Mouse (Mus musculus): ENCODE data around the gene Stt3b. TPM values are rescaled to one million over a fixed set of nuclear protein-coding genes. Genes with fewer than 3 reads are reported as not detected.

Stt3b gene
- polyA plus RNA-seq, 1 experiment from 2014 or later: 94.4 TPM

GRCm38 (mm10) chr9:115326533-115326890, 16.3 kb upstream of the Stt3b start:
- WGBS: 89% methylated on average over 4 of the region's 4 CpGs
- Histone ChIP-seq H3K4me1 (ENCODE audit: control insufficient read depth in 2 of 2, insufficient read depth in 2 of 2, low read length in 2 of 2) (0 out of 4 replicates have a peak, but pooled peaks cover 0 to 3% of the 10 kb centered on the region in 2 experiments), H3K9me3 (ENCODE audit: control insufficient read depth, low read length) (no peaks in the 10 kb centered on the region), H3K4me2 (ENCODE audit: low read length) (no peak overlapping the region), H3K27me3 (ENCODE audit: control insufficient read depth, insufficient read depth, low read length) (no peaks in the 10 kb centered on the region), H3K27ac (replicated peaks in 1 of 2; ENCODE audit: control insufficient read depth in 1 of 2, insufficient read depth in 1 of 2, low read depth in 2 of 2, low read length in 2 of 2) (no peak overlapping the region), H3K9ac (ENCODE audit: low read length) (no peak overlapping the region), H3K36me3 (ENCODE audit: control insufficient read depth, insufficient read depth, low read length) (no peaks in the 10 kb centered on the region), H3K4me3 (ENCODE audit: control insufficient read depth in 1 of 2, insufficient read depth in 1 of 2, low read depth in 1 of 2, low read length in 2 of 2) (no peak overlapping the region)
- ATAC-seq (ENCODE audit: insufficient number of reproducible peaks, insufficient read depth, low FRiP score, low read depth): no peak

GRCm38 (mm10) chr9:115325831-115326532, 15.8 kb upstream of the Stt3b start:
- 78% methylated on average over 13 of the region's 13 CpGs for WGBS
- Histone ChIP-seq H3K27me3 (ENCODE audit: control insufficient read depth, insufficient read depth, low read length) (no peaks in the 10 kb centered on the region), H3K36me3 (ENCODE audit: control insufficient read depth, insufficient read depth, low read length) (no peaks in the 10 kb centered on the region), H3K4me2 (ENCODE audit: low read length) (no peak overlapping the region), H3K9ac (ENCODE audit: low read length) (no peak overlapping the region), H3K27ac (replicated peaks in 1 of 2; ENCODE audit: control insufficient read depth in 1 of 2, insufficient read depth in 1 of 2, low read depth in 2 of 2, low read length in 2 of 2) (no peak overlapping the region), H3K4me3 (ENCODE audit: control insufficient read depth in 1 of 2, insufficient read depth in 1 of 2, low read depth in 1 of 2, low read length in 2 of 2) (no peak overlapping the region), H3K9me3 (ENCODE audit: control insufficient read depth, low read length) (no peaks in the 10 kb centered on the region), H3K4me1 (ENCODE audit: control insufficient read depth in 2 of 2, insufficient read depth in 2 of 2, low read length in 2 of 2) (0 out of 4 replicates have a peak, but pooled peaks cover 0 to 3% of the 10 kb centered on the region in 2 experiments)
- ATAC-seq (ENCODE audit: insufficient number of reproducible peaks, insufficient read depth, low FRiP score, low read depth): no peak

- Histone ChIP-seq H3K9me3 (ENCODE audit: control insufficient read depth, low read length) (no peaks in the 10 kb centered on the region), H3K4me1 (ENCODE audit: control insufficient read depth in 2 of 2, insufficient read depth in 2 of 2, low read length in 2 of 2) (no peaks in the 10 kb centered on the region), H3K36me3 (ENCODE audit: control insufficient read depth, insufficient read depth, low read length) (no peaks in the 10 kb centered on the region), H3K27ac (replicated peaks in 1 of 2; ENCODE audit: control insufficient read depth in 1 of 2, insufficient read depth in 1 of 2, low read depth in 2 of 2, low read length in 2 of 2) (no peak overlapping the region), H3K9ac (ENCODE audit: low read length) (no peak overlapping the region), H3K4me2 (ENCODE audit: low read length) (no peak overlapping the region), H3K4me3 (ENCODE audit: control insufficient read depth in 1 of 2, insufficient read depth in 1 of 2, low read depth in 1 of 2, low read length in 2 of 2) (no peak overlapping the region), H3K27me3 (ENCODE audit: control insufficient read depth, insufficient read depth, low read length) (no peaks in the 10 kb centered on the region)
- ATAC-seq (ENCODE audit: insufficient number of reproducible peaks, insufficient read depth, low FRiP score, low read depth): no peak
- whole genome bisulfite sequencing: 44% methylated on average over 10 of the region's 10 CpGs
Observed at GRCm38 (mm10) chr9:115323572-115323971, 13.4 kb upstream of the Stt3b start.

- 88% methylated on average over 6 of the region's 6 CpGs for WGBS
- Histone ChIP-seq H3K36me3 (ENCODE audit: control insufficient read depth, insufficient read depth, low read length) (no peaks in the 10 kb centered on the region), H3K27ac (replicated peaks in 1 of 2; ENCODE audit: control insufficient read depth in 1 of 2, insufficient read depth in 1 of 2, low read depth in 2 of 2, low read length in 2 of 2) (no peak overlapping the region), H3K9me3 (ENCODE audit: control insufficient read depth, low read length) (no peaks in the 10 kb centered on the region), H3K9ac (ENCODE audit: low read length) (no peak overlapping the region), H3K27me3 (ENCODE audit: control insufficient read depth, insufficient read depth, low read length) (no peaks in the 10 kb centered on the region), H3K4me1 (ENCODE audit: control insufficient read depth in 2 of 2, insufficient read depth in 2 of 2, low read length in 2 of 2) (no peaks in the 10 kb centered on the region), H3K4me2 (ENCODE audit: low read length) (no peak overlapping the region), H3K4me3 (ENCODE audit: control insufficient read depth in 1 of 2, insufficient read depth in 1 of 2, low read depth in 1 of 2, low read length in 2 of 2) (no peak overlapping the region)
- ATAC-seq (ENCODE audit: insufficient number of reproducible peaks, insufficient read depth, low FRiP score, low read depth): no peak
Observed at GRCm38 (mm10) chr9:115322385-115322784, 12.2 kb upstream of the Stt3b start.

- no peaks in the 10 kb centered on the region for H3K4me1 ChIP-seq (ENCODE audit: control insufficient read depth in 2 of 2, insufficient read depth in 2 of 2, low read length in 2 of 2)
- H3K9me3 ChIP-seq (ENCODE audit: control insufficient read depth, low read length): no peaks in the 10 kb centered on the region
- H3K4me3 ChIP-seq (ENCODE audit: control insufficient read depth in 1 of 2, insufficient read depth in 1 of 2, low read depth in 1 of 2, low read length in 2 of 2): no peak overlapping the region
- H3K27me3 ChIP-seq (ENCODE audit: control insufficient read depth, insufficient read depth, low read length): no peaks in the 10 kb centered on the region
- no peak overlapping the region for H3K27ac ChIP-seq (replicated peaks in 1 of 2; ENCODE audit: control insufficient read depth in 1 of 2, insufficient read depth in 1 of 2, low read depth in 2 of 2, low read length in 2 of 2)
- H3K36me3 ChIP-seq (ENCODE audit: control insufficient read depth, insufficient read depth, low read length): no peaks in the 10 kb centered on the region
- no peak overlapping the region for H3K9ac ChIP-seq (ENCODE audit: low read length)
- WGBS: 71% methylated on average over 6 of the region's 6 CpGs
- no peak for ATAC-seq (ENCODE audit: insufficient number of reproducible peaks, insufficient read depth, low FRiP score, low read depth)
- H3K4me2 ChIP-seq (ENCODE audit: low read length): no peak overlapping the region
Observed at GRCm38 (mm10) chr9:115321052-115321451, 10.8 kb upstream of the Stt3b start.

GRCm38 (mm10) chr9:115320156-115320555, 9.9 kb upstream of the Stt3b start:
- Histone ChIP-seq H3K27ac (replicated peaks in 1 of 2; ENCODE audit: control insufficient read depth in 1 of 2, insufficient read depth in 1 of 2, low read depth in 2 of 2, low read length in 2 of 2) (no peak overlapping the region), H3K9me3 (ENCODE audit: control insufficient read depth, low read length) (no peaks in the 10 kb centered on the region), H3K36me3 (ENCODE audit: control insufficient read depth, insufficient read depth, low read length) (no peaks in the 10 kb centered on the region), H3K27me3 (ENCODE audit: control insufficient read depth, insufficient read depth, low read length) (no peaks in the 10 kb centered on the region), H3K9ac (ENCODE audit: low read length) (no peak overlapping the region), H3K4me1 (ENCODE audit: control insufficient read depth in 2 of 2, insufficient read depth in 2 of 2, low read length in 2 of 2) (no peaks in the 10 kb centered on the region), H3K4me2 (ENCODE audit: low read length) (no peak overlapping the region), H3K4me3 (ENCODE audit: control insufficient read depth in 1 of 2, insufficient read depth in 1 of 2, low read depth in 1 of 2, low read length in 2 of 2) (no peak overlapping the region)
- ATAC-seq (ENCODE audit: insufficient number of reproducible peaks, insufficient read depth, low FRiP score, low read depth): no peak
- whole genome bisulfite sequencing: 68% methylated on average over 4 of the region's 4 CpGs

- no peak overlapping the region for H3K4me3 ChIP-seq (ENCODE audit: control insufficient read depth in 1 of 2, insufficient read depth in 1 of 2, low read depth in 1 of 2, low read length in 2 of 2)
- peaks cover 0 to 2% of the 10 kb centered on the region in 2 experiments; a peak in 1 of 4 replicates for H3K4me1 ChIP-seq (ENCODE audit: control insufficient read depth in 2 of 2, insufficient read depth in 2 of 2, low read length in 2 of 2)
- WGBS: 85% methylated on average over 6 of the region's 6 CpGs
- H3K27ac ChIP-seq (replicated peaks in 1 of 2; ENCODE audit: control insufficient read depth in 1 of 2, insufficient read depth in 1 of 2, low read depth in 2 of 2, low read length in 2 of 2): no peak overlapping the region
- H3K4me2 ChIP-seq (ENCODE audit: low read length): no peak overlapping the region
- no peak overlapping the region for H3K9ac ChIP-seq (ENCODE audit: low read length)
- H3K36me3 ChIP-seq (ENCODE audit: control insufficient read depth, insufficient read depth, low read length): no peaks in the 10 kb centered on the region
- H3K9me3 ChIP-seq (ENCODE audit: control insufficient read depth, low read length): no peaks in the 10 kb centered on the region
- no peak for ATAC-seq (ENCODE audit: insufficient number of reproducible peaks, insufficient read depth, low FRiP score, low read depth)
- H3K27me3 ChIP-seq (ENCODE audit: control insufficient read depth, insufficient read depth, low read length): no peaks in the 10 kb centered on the region
Observed at GRCm38 (mm10) chr9:115318621-115319375, 8.6 kb upstream of the Stt3b start.
